Mouse (Mus musculus): Measurements from ENCODE around the gene Ms4a6c.

DNA sequence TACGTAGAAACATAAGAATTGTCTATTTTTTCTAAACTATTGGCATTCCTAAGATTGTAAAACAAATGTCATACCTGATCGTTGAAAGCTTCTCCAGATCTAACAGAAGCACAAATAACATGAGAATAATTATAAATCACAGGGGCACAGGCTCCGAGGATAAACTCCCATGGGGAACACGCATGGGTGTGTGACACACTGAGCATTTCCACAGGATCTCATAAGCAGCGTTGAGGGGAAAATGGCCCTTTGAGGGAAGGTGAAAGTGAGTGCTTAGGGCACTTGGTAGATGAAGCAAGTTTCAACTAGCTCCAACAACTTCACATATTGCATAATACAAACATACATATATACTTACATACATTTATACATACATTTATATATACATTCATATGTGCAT is 25.2 kb upstream of the Ms4a6c start:
- TF ChIP-seq POLR2A (IDR thresholded peaks at IDR 0.05; ENCODE audit: low read depth, low read length) (no peak), CTCF (conservative IDR thresholded peaks at IDR 0.05; ENCODE audit: insufficient read depth, insufficient read length, low read depth, low read length) (no peak)
